Mouse (Mus musculus): ENCODE data around the gene Camk2g. TPM values are rescaled to one million over a fixed set of nuclear protein-coding genes. Genes with fewer than 3 reads are reported as not detected.

Gene Camk2g
- polyA plus RNA-seq, 1 experiment from 2014 or later = 183 TPM

DNA sequence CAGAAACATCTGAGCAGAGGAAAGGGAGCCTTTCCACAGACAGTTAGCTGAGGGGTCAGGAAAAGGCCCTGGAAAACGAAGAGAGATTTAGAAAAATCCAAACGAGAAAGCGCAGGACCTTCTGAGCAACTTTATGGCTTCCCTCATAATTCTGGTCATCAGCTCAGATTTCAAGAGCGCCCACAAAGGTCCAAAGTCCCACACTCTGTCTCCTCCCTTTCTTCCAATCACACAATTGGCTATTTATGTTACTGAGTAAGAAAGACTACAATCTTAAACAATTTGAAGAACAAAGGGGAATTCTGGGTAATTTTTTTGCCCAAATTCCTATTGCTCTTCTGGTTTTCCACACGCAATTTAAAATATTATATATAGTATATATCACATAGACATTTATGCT lies 43.4 kb downstream of the Camk2g start:
- Histone ChIP-seq H3K36me3 (peaks cover 22% of the 10 kb centered on the region), H3K4me2 (no peak overlapping the region), H3K9ac (no peak overlapping the region), H3K4me3 (no peak overlapping the region), H3K27me3 (no peaks in the 10 kb centered on the region), H3K27ac (replicated peaks) (no peak overlapping the region), H3K9me3 (no peaks in the 10 kb centered on the region), H3K4me1 (replicated peaks) (no peaks in the 10 kb centered on the region)
- no peak for ATAC-seq (ENCODE audit: low FRiP score, low read depth)
- 92% methylated on average over 5 of the region's 5 CpGs for WGBS

DNA sequence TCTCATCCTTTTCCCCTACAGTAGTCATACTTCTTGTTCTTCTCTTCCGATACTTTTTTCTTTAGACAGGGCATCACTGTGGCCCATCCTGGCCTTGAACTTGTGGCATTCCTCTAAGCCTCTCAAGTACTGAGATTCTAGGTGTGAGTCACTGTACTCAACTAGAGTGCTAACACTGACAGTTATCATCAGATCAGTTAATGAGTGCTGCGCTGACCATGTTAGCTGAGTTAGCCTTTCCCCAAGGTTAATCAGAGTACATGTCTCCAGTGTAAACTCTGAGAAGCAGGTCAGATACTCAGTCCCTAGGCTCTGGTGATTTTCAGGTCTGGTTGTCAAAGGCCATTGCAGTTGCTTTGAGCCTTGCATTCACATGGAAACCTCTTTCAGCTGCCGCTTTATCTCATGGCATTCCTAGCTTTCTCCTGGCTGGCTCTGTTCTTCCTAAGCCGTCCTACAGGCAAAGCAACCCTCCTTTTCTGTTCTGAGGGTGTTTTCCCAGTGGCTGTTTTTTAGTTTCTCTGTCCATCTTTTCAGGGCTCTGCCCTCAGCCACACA lies 44.3 kb downstream of the Camk2g start:
- no peak overlapping the region for H3K4me3 ChIP-seq
- no peak overlapping the region for H3K27ac ChIP-seq (replicated peaks)
- no peaks in the 10 kb centered on the region for H3K9me3 ChIP-seq
- H3K36me3 ChIP-seq = peaks cover 17% of the 10 kb centered on the region
- 86% methylated on average over 4 of the region's 4 CpGs for WGBS
- no peak overlapping the region for H3K4me2 ChIP-seq
- ATAC-seq (ENCODE audit: low FRiP score, low read depth) = no peak
- H3K9ac ChIP-seq = no peak overlapping the region
- H3K27me3 ChIP-seq = no peaks in the 10 kb centered on the region
- no peaks in the 10 kb centered on the region for H3K4me1 ChIP-seq (replicated peaks)

DNA sequence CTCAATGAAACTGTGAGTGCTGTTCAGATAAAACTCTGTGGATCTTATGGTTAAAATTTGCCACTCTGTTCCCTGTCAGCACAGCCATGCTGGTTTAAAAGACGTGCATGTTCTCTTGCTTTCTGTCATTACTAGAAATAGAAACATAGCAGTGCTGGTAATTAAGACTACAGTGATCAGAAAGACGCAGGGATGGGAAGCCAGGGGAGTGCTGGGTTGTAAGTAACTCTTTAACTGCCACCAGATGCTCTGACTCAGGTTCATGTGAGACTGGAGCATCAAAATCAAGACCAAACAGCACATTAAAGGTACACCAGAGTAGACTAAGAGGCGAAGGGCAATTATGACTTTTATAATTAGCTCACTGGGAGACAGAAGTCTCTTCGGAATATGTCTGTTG lies 45.5 kb downstream of the Camk2g start:
- no peak overlapping the region for H3K9ac ChIP-seq
- H3K27ac ChIP-seq (replicated peaks) = no peak overlapping the region
- ATAC-seq (ENCODE audit: low FRiP score, low read depth) = no peak
- H3K27me3 ChIP-seq = no peaks in the 10 kb centered on the region
- no peaks in the 10 kb centered on the region for H3K4me1 ChIP-seq (replicated peaks)
- H3K4me3 ChIP-seq = no peak overlapping the region
- no peak overlapping the region for H3K4me2 ChIP-seq
- H3K36me3 ChIP-seq = peaks cover 22% of the 10 kb centered on the region
- 66% methylated on average over 4 of the region's 4 CpGs for WGBS
- no peaks in the 10 kb centered on the region for H3K9me3 ChIP-seq

- H3K36me3 ChIP-seq = peaks cover 28% of the 10 kb centered on the region
- no peak for ATAC-seq (ENCODE audit: low FRiP score, low read depth)
- no peaks in the 10 kb centered on the region for H3K27me3 ChIP-seq
- no peak overlapping the region for H3K4me3 ChIP-seq
- H3K4me2 ChIP-seq = no peak overlapping the region
- H3K9ac ChIP-seq = no peak overlapping the region
- no peak overlapping the region for H3K27ac ChIP-seq (replicated peaks)
- WGBS = 88% methylated on average over 3 of the region's 3 CpGs
- no peaks in the 10 kb centered on the region for H3K9me3 ChIP-seq
- no peaks in the 10 kb centered on the region for H3K4me1 ChIP-seq (replicated peaks)
Measured at GRCm38 (mm10) chr14:20746935-20747334, 47.0 kb downstream of the Camk2g start.

DNA sequence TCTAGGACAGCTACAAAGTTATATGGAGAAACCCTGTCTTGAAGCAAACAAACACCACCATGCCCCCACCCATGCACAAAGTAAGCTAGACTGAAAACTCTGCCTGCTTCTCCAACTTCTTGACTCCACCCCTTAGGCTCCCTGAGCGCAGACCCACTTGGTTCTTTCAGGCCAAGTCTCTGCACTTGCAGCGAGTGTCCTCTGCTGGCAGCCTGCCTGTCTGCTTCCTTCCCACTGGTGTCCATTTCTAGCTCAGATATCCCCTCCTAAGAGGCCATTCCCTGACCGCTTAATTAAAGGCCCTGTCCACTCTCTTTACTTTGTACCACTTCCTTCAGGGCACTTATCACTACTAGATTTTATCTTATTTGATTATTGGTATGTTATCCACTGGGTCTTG lies 50.3 kb downstream of the Camk2g start:
- Histone ChIP-seq H3K27me3 (no peaks in the 10 kb centered on the region), H3K36me3 (peaks cover 43% of the 10 kb centered on the region), H3K4me3 (no peak overlapping the region), H3K27ac (replicated peaks) (no peak overlapping the region), H3K4me2 (no peak overlapping the region), H3K4me1 (replicated peaks) (no peaks in the 10 kb centered on the region), H3K9ac (no peak overlapping the region), H3K9me3 (no peaks in the 10 kb centered on the region)
- 91% methylated on average over 3 of the region's 3 CpGs for WGBS
- ATAC-seq (ENCODE audit: low FRiP score, low read depth) = no peak

DNA sequence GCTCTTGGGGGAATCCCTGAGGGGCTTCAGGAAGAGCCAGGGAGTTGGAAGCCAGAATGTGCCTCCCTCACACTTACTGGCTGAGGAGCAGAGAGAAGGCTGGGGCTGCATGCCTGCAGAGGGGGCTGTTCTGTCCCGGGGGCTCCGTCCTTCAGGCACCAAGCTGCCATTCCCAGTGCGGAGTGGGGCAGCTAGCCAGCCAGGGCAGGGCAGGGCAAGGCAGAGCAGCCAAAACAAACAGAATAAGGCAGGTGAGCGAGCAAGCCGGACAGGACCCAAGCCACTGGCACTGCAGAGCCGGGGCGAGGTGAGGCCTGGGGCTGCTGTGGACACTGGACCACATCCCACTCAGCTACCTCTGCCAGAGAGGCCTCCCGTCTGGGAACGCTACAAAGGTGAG lies 52.6 kb downstream of the Camk2g start:
- Histone ChIP-seq H3K9ac (no peak overlapping the region), H3K4me2 (no peak overlapping the region), H3K27ac (replicated peaks) (no peak overlapping the region), H3K9me3 (no peaks in the 10 kb centered on the region), H3K4me1 (replicated peaks) (no peaks in the 10 kb centered on the region), H3K27me3 (no peaks in the 10 kb centered on the region), H3K4me3 (no peak overlapping the region), H3K36me3 (peaks cover 60% of the 10 kb centered on the region)
- WGBS = 96% methylated on average over 9 of the region's 9 CpGs
- ATAC-seq (ENCODE audit: low FRiP score, low read depth) = no peak

DNA sequence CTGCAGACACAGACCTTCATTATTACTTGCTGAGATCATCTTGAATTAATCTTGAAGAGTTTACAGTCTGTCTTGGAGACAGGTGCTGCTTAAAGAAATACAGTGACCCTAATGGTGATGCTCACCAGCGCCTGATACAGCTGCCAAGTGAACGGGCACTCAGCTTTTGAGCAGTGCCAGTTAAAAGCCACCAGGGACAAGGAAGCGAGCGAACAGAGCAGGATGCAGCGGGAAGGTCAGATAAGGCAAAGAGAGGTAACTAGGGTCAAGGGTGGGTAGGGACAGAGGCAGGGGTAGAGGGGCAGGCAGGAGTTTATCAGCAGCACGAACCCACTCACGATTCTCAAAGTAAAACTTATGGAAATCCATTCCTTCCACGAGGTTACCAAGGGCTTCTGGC lies 55.4 kb downstream of the Camk2g start:
- peaks cover 43% of the 10 kb centered on the region for H3K36me3 ChIP-seq
- H3K4me3 ChIP-seq = no peak overlapping the region
- no peaks in the 10 kb centered on the region for H3K9me3 ChIP-seq
- no peak overlapping the region for H3K9ac ChIP-seq
- H3K27me3 ChIP-seq = no peaks in the 10 kb centered on the region
- WGBS = 93% methylated on average over 8 of the region's 8 CpGs
- ATAC-seq (ENCODE audit: low FRiP score, low read depth) = no peak
- no peak overlapping the region for H3K4me2 ChIP-seq
- peaks cover 10% of the 10 kb centered on the region for H3K4me1 ChIP-seq (replicated peaks)
- no peak overlapping the region for H3K27ac ChIP-seq (replicated peaks)

DNA sequence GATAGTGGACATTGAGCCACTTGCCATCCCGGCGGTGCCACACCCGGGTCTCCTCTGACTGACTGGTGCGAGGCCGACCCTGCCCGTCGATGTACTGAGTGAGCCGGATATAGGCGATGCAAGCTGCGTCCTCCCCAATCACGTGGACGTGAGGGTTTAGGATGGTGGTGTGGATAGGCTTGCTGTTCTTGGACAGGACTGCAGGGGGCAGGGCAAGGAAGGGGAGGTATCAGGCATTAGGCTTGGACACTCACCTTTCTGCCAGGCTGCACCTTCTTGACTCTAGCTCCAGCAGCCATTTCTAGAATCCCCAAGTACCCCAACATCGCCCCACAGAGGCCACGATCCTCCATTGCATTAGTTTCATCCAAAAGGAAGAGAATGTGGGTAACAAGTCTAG lies 56.6 kb downstream of the Camk2g start:
- H3K9ac ChIP-seq = no peak overlapping the region
- no peak for ATAC-seq (ENCODE audit: low FRiP score, low read depth)
- no peaks in the 10 kb centered on the region for H3K9me3 ChIP-seq
- H3K4me1 ChIP-seq (replicated peaks) = peaks cover 18% of the 10 kb centered on the region
- H3K4me3 ChIP-seq = no peak overlapping the region
- H3K27me3 ChIP-seq = no peaks in the 10 kb centered on the region
- H3K27ac ChIP-seq (replicated peaks) = no peak overlapping the region
- peaks cover 36% of the 10 kb centered on the region for H3K36me3 ChIP-seq
- WGBS = 37% methylated on average over 14 of the region's 14 CpGs
- H3K4me2 ChIP-seq = no peak overlapping the region

GRCm38 (mm10) chr14:20735892-20736390 lies 57.9 kb downstream of the Camk2g start:
- H3K27me3 ChIP-seq = no peaks in the 10 kb centered on the region
- no peak overlapping the region for H3K9ac ChIP-seq
- H3K4me1 ChIP-seq (replicated peaks) = peaks cover 18% of the 10 kb centered on the region
- ATAC-seq (ENCODE audit: low FRiP score, low read depth) = no peak
- H3K4me2 ChIP-seq = no peak overlapping the region
- 84% methylated on average over 13 of the region's 13 CpGs for WGBS
- peaks cover 36% of the 10 kb centered on the region for H3K36me3 ChIP-seq
- no peak overlapping the region for H3K4me3 ChIP-seq
- H3K9me3 ChIP-seq = no peaks in the 10 kb centered on the region
- H3K27ac ChIP-seq (replicated peaks) = 0 out of 2 replicates have a peak overlapping the region, but pooled peaks have one; percentile 2

GRCm38 (mm10) chr14:20735052-20735451 lies 58.8 kb downstream of the Camk2g start:
- H3K4me1 ChIP-seq (replicated peaks) = peaks cover 18% of the 10 kb centered on the region
- H3K36me3 ChIP-seq = peaks cover 44% of the 10 kb centered on the region
- 0 out of 2 replicates have a peak overlapping the region, but pooled peaks have one; percentile 67 for H3K4me3 ChIP-seq
- no peaks in the 10 kb centered on the region for H3K27me3 ChIP-seq
- peak overlapping the region; percentile 90 for H3K27ac ChIP-seq (replicated peaks)
- H3K9me3 ChIP-seq = no peaks in the 10 kb centered on the region
- H3K4me2 ChIP-seq = peak overlapping the region; percentile 81
- 63% methylated on average over 2 of the region's 2 CpGs for WGBS
- ATAC-seq (ENCODE audit: low FRiP score, low read depth) = no peak
- H3K9ac ChIP-seq = no peak overlapping the region

DNA sequence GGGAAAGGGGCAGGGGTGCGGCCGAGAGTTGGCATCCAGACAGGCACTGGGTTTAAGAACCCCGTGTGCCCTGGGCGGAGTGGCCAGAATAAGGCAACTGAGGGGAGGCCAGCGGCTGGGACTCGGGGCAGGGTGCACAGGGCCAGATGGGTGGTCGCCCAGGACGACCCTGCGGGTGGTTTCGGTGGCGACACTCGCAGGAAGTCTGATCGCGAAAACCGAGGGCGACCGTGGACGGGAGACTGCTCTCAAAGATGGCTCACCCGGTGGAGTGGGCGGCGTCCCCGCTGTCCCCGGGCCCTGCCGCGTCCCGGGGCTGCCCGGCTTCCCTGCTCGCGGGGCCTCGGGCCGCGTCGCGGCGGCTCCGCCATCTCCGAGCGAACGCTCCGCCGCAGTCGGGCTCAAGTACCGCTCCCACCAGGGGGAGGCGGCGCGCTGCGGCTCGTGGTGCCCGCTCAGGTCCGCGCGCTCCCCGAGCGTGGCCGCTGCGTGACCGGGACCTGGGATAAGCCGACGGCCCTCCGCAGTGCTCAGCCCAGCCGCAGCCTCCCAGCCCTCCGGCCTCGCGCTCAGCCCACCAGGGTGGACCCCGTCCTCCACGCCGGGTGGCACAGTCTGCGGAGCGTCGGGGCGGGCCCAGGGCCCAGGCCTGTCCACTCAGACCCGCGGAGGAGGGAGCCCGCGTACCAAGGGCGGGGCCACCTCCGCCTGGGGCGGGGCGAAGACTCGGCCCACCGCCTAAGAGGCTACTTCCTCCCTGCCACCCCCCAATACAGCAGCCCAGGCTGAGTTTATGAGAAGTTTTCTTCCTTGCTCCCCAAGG lies 59.7 kb downstream of the Camk2g start, which contains the start of gene Ndst2:
Gene Ndst2 (minus strand): TSS at position 611 of the 823 bp plus-strand sequence.
- H3K4me2 ChIP-seq = peak within 1 kb of the TSS; percentile 81
- H3K9me3 ChIP-seq = no peaks in the 10 kb centered on the region
- WGBS = under 1% methylated on average over 71 of the region's 81 CpGs

More for the DNA sequence above, 59.7 kb downstream of the Camk2g start, which contains the start of gene Ndst2:
- peaks cover 18% of the 10 kb centered on the region for H3K4me1 ChIP-seq (replicated peaks)
- H3K36me3 ChIP-seq = peaks cover 44% of the 10 kb centered on the region
- peak within 1 kb of the TSS; percentile 67 for H3K4me3 ChIP-seq
- H3K9ac ChIP-seq = peak within 1 kb of the TSS; percentile 79
- peak within 1 kb of the TSS; percentile 90 for H3K27ac ChIP-seq (replicated peaks)
- H3K27me3 ChIP-seq = no peaks in the 10 kb centered on the region
- ATAC-seq (ENCODE audit: low FRiP score, low read depth) = peak; percentile 98
